Mouse (Mus musculus) liver, postnatal 0 days (tissue): ENCODE data around the gene Mrps34.

Experiments
- CTCF ChIP-seq: sonication (generic); IDR thresholded peaks from 2 replicates; pipeline ENCODE4 v1.5.1; 2016; ENCODE audit warnings: antibody characterized with exemption, low read depth
- EP300 ChIP-seq: IDR thresholded peaks from 2 replicates; pipeline ENCODE4 v1.6.1; 2016; ENCODE audit warnings: antibody characterized with exemption, low read depth, mild to moderate bottlenecking

GRCm38 (mm10) chr17:24929506-24929905, 34.6 kb downstream of the Mrps34 start:
- TF ChIP-seq CTCF = no peak
- TF ChIP-seq EP300 = no peak
